Mouse (Mus musculus): ENCODE measurements at regions not wholly inside any gene's neighbourhood (a gene's known extent, or its start where the extent isn't known, plus 50 kb on each side); places are given as distances from the start of the nearest gene placed in this dataset.
A peak's percentile ranks its signal among the peaks of the same experiment; 100 is the strongest.

- no peak for ATAC-seq (ENCODE audit: extremely low read depth, insufficient number of reproducible peaks, low FRiP score, low TSS enrichment)
- no peaks in the 10 kb centered on the region for H3K36me3 ChIP-seq
- H3K9me3 ChIP-seq: no peaks in the 10 kb centered on the region
- H3K27ac ChIP-seq (replicated peaks): no peak overlapping the region
- no peak overlapping the region for H3K4me3 ChIP-seq
- WGBS: 81% methylated on average over 6 of the region's 6 CpGs
- H3K4me1 ChIP-seq: 0 out of 2 replicates have a peak, but pooled peaks cover 3% of the 10 kb centered on the region
- no peak overlapping the region for H3K4me2 ChIP-seq
- H3K27me3 ChIP-seq (replicated peaks): no peaks in the 10 kb centered on the region
- H3K9ac ChIP-seq: no peak overlapping the region
Observed at GRCm38 (mm10) chr6:31149164-31149563, 190.3 kb upstream of the Klf14 start.

GRCm38 (mm10) chr6:31150416-31150815 is 191.5 kb upstream of the Klf14 start:
- Histone ChIP-seq H3K4me3 (no peak overlapping the region), H3K4me1 (0 out of 2 replicates have a peak, but pooled peaks cover 3% of the 10 kb centered on the region), H3K9me3 (no peaks in the 10 kb centered on the region), H3K36me3 (no peaks in the 10 kb centered on the region), H3K4me2 (no peak overlapping the region), H3K27me3 (replicated peaks) (no peaks in the 10 kb centered on the region), H3K27ac (replicated peaks) (no peak overlapping the region), H3K9ac (no peak overlapping the region)
- WGBS: 90% methylated on average over 8 of the region's 8 CpGs
- no peak for ATAC-seq (ENCODE audit: extremely low read depth, insufficient number of reproducible peaks, low FRiP score, low TSS enrichment)

- 25% methylated on average over 5 of the region's 5 CpGs for WGBS
- Histone ChIP-seq H3K4me3 (no peak overlapping the region), H3K27ac (replicated peaks) (no peak overlapping the region)
Observed at GRCm38 (mm10) chr6:31155857-31156256, 197.0 kb upstream of the Klf14 start.

GRCm38 (mm10) chr6:31156999-31157398 is 198.1 kb upstream of the Klf14 start:
- no peak for ATAC-seq (ENCODE audit: extremely low read depth, insufficient number of reproducible peaks, low FRiP score, low TSS enrichment)
- H3K9me3 ChIP-seq: no peaks in the 10 kb centered on the region
- no peak overlapping the region for H3K4me3 ChIP-seq
- H3K9ac ChIP-seq: no peak overlapping the region
- H3K4me1 ChIP-seq: peaks cover 14% of the 10 kb centered on the region
- H3K36me3 ChIP-seq: no peaks in the 10 kb centered on the region
- H3K4me2 ChIP-seq: no peak overlapping the region
- WGBS: 76% methylated on average over 2 of the region's 2 CpGs
- H3K27ac ChIP-seq (replicated peaks): no peak overlapping the region
- peaks cover 9% of the 10 kb centered on the region; the same call in 1 of the 2 replicates for H3K27me3 ChIP-seq (replicated peaks)

More at GRCm38 (mm10) chr6:31155857-31156256, 197.0 kb upstream of the Klf14 start:
- Histone ChIP-seq H3K9me3 (no peaks in the 10 kb centered on the region), H3K4me1 (peaks cover 14% of the 10 kb centered on the region), H3K4me2 (no peak overlapping the region), H3K36me3 (no peaks in the 10 kb centered on the region), H3K27me3 (replicated peaks) (0 out of 2 replicates have a peak, but pooled peaks cover 5% of the 10 kb centered on the region), H3K9ac (no peak overlapping the region)
- ATAC-seq (ENCODE audit: extremely low read depth, insufficient number of reproducible peaks, low FRiP score, low TSS enrichment): no peak

- Histone ChIP-seq H3K4me2 (no peak overlapping the region), H3K27me3 (replicated peaks) (peaks cover 9% of the 10 kb centered on the region; the same call in 1 of the 2 replicates), H3K36me3 (no peaks in the 10 kb centered on the region), H3K27ac (replicated peaks) (no peak overlapping the region), H3K4me3 (no peak overlapping the region), H3K9me3 (no peaks in the 10 kb centered on the region), H3K9ac (no peak overlapping the region), H3K4me1 (peaks cover 14% of the 10 kb centered on the region)
- ATAC-seq (ENCODE audit: extremely low read depth, insufficient number of reproducible peaks, low FRiP score, low TSS enrichment): no peak
- WGBS: 80% methylated on average over 6 of the region's 6 CpGs
Observed at GRCm38 (mm10) chr6:31157429-31157828, 198.6 kb upstream of the Klf14 start.

GRCm38 (mm10) chr6:31158648-31159047 is 199.8 kb upstream of the Klf14 start:
- H3K27me3 ChIP-seq (replicated peaks): peaks cover 9% of the 10 kb centered on the region; the same call in 1 of the 2 replicates
- H3K27ac ChIP-seq (replicated peaks): no peak overlapping the region
- H3K36me3 ChIP-seq: no peaks in the 10 kb centered on the region
- no peak overlapping the region for H3K9ac ChIP-seq
- no peak for ATAC-seq (ENCODE audit: extremely low read depth, insufficient number of reproducible peaks, low FRiP score, low TSS enrichment)
- no peaks in the 10 kb centered on the region for H3K9me3 ChIP-seq
- whole genome bisulfite sequencing: 72% methylated on average over 7 of the region's 7 CpGs
- H3K4me2 ChIP-seq: no peak overlapping the region
- peaks cover 14% of the 10 kb centered on the region for H3K4me1 ChIP-seq
- H3K4me3 ChIP-seq: no peak overlapping the region

GRCm38 (mm10) chr6:31159240-31159639 is 200.4 kb upstream of the Klf14 start:
- Histone ChIP-seq H3K27me3 (replicated peaks) (peaks cover 9% of the 10 kb centered on the region; the same call in 1 of the 2 replicates), H3K4me2 (peak overlapping the region; percentile 29), H3K4me3 (no peak overlapping the region), H3K36me3 (no peaks in the 10 kb centered on the region), H3K27ac (replicated peaks) (no peak overlapping the region), H3K9ac (no peak overlapping the region), H3K9me3 (no peaks in the 10 kb centered on the region), H3K4me1 (peaks cover 14% of the 10 kb centered on the region)
- no peak for ATAC-seq (ENCODE audit: extremely low read depth, insufficient number of reproducible peaks, low FRiP score, low TSS enrichment)
- 62% methylated on average over 8 of the region's 8 CpGs for WGBS

GRCm38 (mm10) chr6:31159935-31160670 is 201.2 kb upstream of the Klf14 start:
- Histone ChIP-seq H3K4me3 (no peak overlapping the region), H3K4me1 (peaks cover 14% of the 10 kb centered on the region), H3K27ac (replicated peaks) (no peak overlapping the region), H3K9me3 (no peaks in the 10 kb centered on the region), H3K36me3 (no peaks in the 10 kb centered on the region), H3K4me2 (no peak overlapping the region), H3K9ac (no peak overlapping the region), H3K27me3 (replicated peaks) (peaks cover 9% of the 10 kb centered on the region; the same call in 1 of the 2 replicates)
- WGBS: 63% methylated on average over 16 of the region's 16 CpGs
- no peak for ATAC-seq (ENCODE audit: extremely low read depth, insufficient number of reproducible peaks, low FRiP score, low TSS enrichment)

GRCm38 (mm10) chr6:31161445-31162340 is 202.8 kb upstream of the Klf14 start:
- no peak overlapping the region for H3K4me3 ChIP-seq
- H3K4me1 ChIP-seq: peaks cover 14% of the 10 kb centered on the region
- no peak for ATAC-seq (ENCODE audit: extremely low read depth, insufficient number of reproducible peaks, low FRiP score, low TSS enrichment)
- peaks cover 9% of the 10 kb centered on the region; the same call in 1 of the 2 replicates for H3K27me3 ChIP-seq (replicated peaks)
- no peak overlapping the region for H3K27ac ChIP-seq (replicated peaks)
- no peak overlapping the region for H3K9ac ChIP-seq
- H3K9me3 ChIP-seq: no peaks in the 10 kb centered on the region
- no peaks in the 10 kb centered on the region for H3K36me3 ChIP-seq
- WGBS: 73% methylated on average over 22 of the region's 22 CpGs
- no peak overlapping the region for H3K4me2 ChIP-seq

- 83% methylated on average over 6 of the region's 6 CpGs for WGBS
- ATAC-seq (ENCODE audit: extremely low read depth, insufficient number of reproducible peaks, low FRiP score, low TSS enrichment): no peak
- H3K4me3 ChIP-seq: no peak overlapping the region
- H3K4me2 ChIP-seq: no peak overlapping the region
- H3K4me1 ChIP-seq: peaks cover 6% of the 10 kb centered on the region
- H3K27me3 ChIP-seq (replicated peaks): peaks cover 9% of the 10 kb centered on the region; the same call in 1 of the 2 replicates
- H3K36me3 ChIP-seq: no peaks in the 10 kb centered on the region
- H3K9me3 ChIP-seq: peaks cover 3% of the 10 kb centered on the region; the same call in 1 of the 2 replicates
- H3K9ac ChIP-seq: no peak overlapping the region
- no peak overlapping the region for H3K27ac ChIP-seq (replicated peaks)
Observed at GRCm38 (mm10) chr6:31165011-31165410, 206.1 kb upstream of the Klf14 start.

- H3K27me3 ChIP-seq (replicated peaks): peaks cover under 1% of the 10 kb centered on the region; the same call in 1 of the 2 replicates
- H3K27ac ChIP-seq (replicated peaks): no peak overlapping the region
- H3K4me1 ChIP-seq: peaks cover 6% of the 10 kb centered on the region
- 80% methylated on average over 8 of the region's 8 CpGs for WGBS
- H3K9me3 ChIP-seq: peaks cover 3% of the 10 kb centered on the region; the same call in 1 of the 2 replicates
- no peak overlapping the region for H3K9ac ChIP-seq
- H3K4me2 ChIP-seq: no peak overlapping the region
- no peaks in the 10 kb centered on the region for H3K36me3 ChIP-seq
- ATAC-seq (ENCODE audit: extremely low read depth, insufficient number of reproducible peaks, low FRiP score, low TSS enrichment): no peak
- H3K4me3 ChIP-seq: no peak overlapping the region
Observed at GRCm38 (mm10) chr6:31166347-31166746, 207.5 kb upstream of the Klf14 start.
